Mouse (Mus musculus): ENCODE data around the gene Dnajb8.

Gene Dnajb8

GRCm38 (mm10) chr6:88221968-88222367 is at the start of gene Dnajb8:
Gene Dnajb8, plus strand, starts transcription at chr6:88222268.
- DNase-seq = no peak

GRCm38 (mm10) chr6:88174191-88174590 is 47.9 kb upstream of the Dnajb8 start:
- no peak for DNase-seq

GRCm38 (mm10) chr6:88174676-88175075 is 47.4 kb upstream of the Dnajb8 start:
- no peak for DNase-seq

- no peak for DNase-seq
Observed at GRCm38 (mm10) chr6:88184671-88185070, 37.4 kb upstream of the Dnajb8 start.

- no peak for DNase-seq
Observed at GRCm38 (mm10) chr6:88188148-88188547, 33.9 kb upstream of the Dnajb8 start.

DNA sequence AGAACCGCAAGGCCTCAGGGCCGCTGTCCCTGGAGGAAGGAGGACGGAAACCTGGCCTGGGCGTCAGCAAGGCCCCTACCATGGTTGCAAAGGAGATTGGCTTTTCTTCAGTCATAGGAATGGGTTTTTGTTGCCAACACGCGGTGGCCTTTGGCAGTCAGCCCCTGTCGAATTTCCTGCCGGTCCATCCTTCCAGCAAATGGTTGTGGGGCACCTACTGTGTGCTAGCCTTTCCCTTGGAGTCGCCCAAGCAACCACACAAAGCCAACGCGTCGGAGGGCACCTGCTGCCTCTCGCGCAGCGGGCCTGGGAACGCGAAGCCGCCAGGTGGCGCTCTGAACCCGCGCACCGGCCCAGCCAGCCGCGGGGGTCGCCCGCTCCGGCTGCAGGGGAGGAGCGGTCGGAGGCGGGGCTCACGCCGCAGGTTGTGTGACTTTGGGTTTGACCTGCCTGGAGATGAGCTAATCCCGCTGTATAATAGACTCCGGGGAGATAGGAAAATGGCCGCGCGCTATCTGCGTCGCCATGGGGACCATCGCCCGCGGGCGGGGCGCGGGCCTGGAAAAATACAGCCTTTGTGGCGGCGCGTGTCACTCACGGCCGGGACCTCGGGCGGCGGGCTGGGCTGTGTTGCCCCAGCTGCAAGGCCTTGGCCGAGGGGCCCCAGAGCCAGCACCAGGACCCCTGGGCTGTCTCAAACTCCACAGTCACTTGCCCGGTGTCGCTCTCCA is 32.6 kb upstream of the Dnajb8 start:
- DNase-seq = peak; percentile 86

GRCm38 (mm10) chr6:88190043-88190309 is 32.1 kb upstream of the Dnajb8 start:
- DNase-seq = no peak

GRCm38 (mm10) chr6:88190310-88191023 is 31.6 kb upstream of the Dnajb8 start:
- peak; percentile 67 for DNase-seq

GRCm38 (mm10) chr6:88191024-88191365 is 31.1 kb upstream of the Dnajb8 start:
- DNase-seq = no peak

DNA sequence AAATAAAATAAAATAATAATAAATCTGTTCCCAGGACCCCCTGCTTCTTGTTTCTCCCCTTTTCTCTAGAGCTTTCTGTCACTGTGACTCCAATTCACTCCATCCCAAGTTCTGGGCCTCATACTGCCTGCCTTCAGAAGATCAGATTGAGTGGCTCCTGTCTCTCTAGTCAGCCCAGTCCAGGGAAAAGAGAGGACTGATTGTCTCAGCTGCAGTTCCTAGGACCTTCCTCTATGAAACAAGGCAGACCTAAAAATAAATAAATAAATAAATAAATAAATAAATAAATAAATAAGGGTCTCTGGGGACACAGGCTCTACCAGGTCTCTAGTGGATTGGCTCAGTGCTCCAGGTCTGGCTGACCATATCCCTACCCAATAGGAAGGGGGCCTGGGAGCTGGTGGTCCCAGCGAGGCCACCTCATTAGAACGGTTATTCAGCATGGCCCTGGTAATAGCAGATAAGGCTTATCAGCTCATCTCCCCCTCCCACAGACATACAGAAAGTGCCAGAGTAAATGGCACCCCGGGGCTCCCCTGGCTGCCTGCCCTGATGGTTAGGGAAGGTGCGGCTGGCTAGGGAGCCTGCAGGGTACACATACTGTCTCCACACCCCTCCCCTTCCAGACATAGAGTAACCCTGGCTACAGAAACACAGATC is 30.5 kb upstream of the Dnajb8 start:
- no peak for DNase-seq

DNA sequence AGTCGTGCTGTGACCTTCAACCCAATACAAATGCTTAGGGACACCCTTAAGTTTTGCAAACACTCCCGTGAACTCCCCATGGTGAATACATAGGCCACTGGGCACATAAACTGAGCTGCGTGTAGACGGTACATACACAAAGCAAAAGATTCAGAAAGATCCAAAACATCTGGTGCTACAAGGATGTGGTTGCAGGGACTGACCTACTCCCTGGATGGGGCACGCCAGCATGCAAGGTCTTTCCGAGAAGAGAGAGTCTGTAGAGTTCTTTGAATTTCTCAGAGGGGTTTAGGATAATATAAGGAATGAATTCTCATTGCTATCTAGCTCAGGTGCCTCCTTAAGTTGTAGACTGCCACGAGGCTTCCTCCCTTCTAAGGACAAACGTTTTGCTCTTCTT is 29.3 kb upstream of the Dnajb8 start:
- no peak for DNase-seq

DNA sequence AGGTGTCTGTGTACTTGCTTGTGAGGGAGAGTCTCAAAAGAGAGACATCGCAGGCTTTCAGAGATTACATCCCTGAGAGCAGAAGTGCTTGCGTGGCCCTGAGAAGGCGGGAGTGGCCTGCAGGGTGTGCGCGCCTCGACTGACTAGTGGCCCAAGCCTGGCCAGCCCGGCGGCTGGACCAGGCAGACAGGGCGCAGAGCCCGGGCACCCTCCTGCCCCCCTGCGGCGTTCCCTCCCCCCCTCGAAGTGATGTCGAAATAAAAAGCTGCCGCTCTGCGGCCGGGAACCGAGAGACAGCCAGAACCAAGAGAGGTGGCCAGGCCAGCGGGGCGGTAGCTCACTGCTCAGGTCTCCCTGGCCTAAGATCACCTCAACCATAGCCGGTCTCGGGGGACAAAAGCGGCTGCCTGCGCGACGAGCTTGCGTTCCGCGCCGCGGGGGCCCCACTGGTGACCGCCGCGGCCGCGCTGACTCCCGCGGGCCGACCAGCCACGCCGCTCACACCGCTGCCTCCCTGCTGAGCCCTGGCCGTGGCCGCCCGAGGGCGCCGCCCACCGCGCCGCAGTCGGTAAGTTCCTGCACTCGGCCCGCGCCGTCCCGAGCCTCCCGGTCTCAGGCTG is 28.5 kb upstream of the Dnajb8 start, which contains the start of gene Gata2:
Gene Gata2 (plus strand): TSS at position 459 of the 620 bp plus-strand sequence.
- DNase-seq = peak; percentile 50

DNA sequence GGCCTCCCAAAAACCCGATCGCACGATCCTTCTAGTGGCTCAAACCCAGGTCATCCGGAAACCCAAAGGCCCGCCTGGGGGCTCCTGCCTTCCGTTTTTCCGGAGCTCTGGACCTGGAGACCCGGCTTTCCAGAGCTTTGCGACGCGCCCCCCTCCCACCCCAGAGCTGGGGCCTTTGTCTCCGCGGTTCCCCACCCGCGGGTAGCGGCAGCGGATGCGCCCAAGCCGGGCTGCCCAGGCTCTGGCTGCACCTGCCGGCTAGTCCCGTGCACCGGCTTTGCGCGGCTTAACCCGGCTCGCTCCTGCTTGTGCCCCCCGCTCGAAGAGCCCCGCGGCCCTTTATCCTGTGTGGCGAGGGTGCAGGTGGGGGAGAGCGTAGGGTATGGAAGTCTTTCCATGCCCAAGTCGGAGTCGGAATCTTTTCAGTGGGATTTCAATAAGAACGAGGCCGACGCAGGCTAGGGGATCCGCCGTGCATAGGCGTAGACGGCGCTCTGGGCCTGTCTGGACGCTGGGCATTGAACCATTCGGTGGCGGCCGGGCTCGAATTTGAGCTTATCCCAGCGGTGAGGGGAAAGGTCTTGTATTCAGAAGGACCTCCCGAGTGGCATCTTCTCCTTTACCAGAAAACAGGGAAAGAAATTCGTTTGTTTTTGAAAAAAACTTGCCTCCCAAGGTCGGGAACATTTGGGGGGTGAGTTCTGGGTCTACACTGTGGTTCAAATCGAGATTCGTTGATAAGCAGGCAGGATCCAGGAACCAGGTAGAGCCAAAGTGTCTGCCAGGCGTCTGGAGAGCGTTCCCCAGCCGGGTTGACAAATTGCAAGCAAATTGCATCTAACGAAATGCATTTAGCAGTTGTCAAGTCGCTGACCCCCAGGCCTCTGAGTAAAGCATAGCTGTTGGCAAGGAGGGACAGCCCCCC is 27.8 kb upstream of the Dnajb8 start:
- DNase-seq = no peak

- no peak for DNase-seq
Observed at GRCm38 (mm10) chr6:88194978-88195325, 27.1 kb upstream of the Dnajb8 start.

DNA sequence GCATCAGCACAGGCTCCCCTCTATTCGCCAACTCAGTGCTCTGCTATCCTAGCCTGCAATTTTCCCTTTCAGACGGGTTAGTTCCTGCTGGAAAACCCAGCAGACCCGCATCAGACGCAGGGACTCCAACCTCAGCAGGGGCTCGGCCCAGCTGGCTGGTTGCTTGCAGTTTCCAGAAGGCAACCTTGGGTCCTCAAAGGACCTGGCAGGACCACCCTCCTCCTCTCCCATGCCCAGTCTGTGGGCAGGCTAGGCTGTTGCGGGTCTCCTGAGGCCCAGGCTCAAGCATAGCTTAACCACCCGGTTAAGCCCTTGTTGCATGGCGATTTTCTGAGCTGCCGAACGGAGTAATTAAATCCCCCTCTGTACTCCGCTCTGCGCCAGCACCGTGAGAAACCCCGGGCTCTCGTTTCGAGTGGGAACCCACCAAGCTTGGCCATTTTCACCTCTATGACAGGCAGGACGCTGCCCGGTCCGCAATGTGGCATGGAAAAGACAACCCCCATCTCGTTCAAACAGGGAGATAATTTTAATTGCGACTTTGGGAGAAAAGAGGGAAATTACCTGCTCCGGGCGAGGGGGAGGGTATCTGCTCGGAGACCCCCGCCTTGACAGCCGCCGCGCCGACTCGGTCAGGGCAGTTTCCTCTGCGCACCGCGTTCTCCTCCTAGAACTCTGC is 25.9 kb upstream of the Dnajb8 start:
- no peak for DNase-seq

- no peak for DNase-seq
Observed at GRCm38 (mm10) chr6:88196733-88197312, 25.2 kb upstream of the Dnajb8 start.

- DNase-seq = peak; percentile 75
Observed at GRCm38 (mm10) chr6:88197313-88198069, 24.6 kb upstream of the Dnajb8 start.

GRCm38 (mm10) chr6:88198070-88198940 is 23.8 kb upstream of the Dnajb8 start:
- peak; percentile 90 for DNase-seq

DNA sequence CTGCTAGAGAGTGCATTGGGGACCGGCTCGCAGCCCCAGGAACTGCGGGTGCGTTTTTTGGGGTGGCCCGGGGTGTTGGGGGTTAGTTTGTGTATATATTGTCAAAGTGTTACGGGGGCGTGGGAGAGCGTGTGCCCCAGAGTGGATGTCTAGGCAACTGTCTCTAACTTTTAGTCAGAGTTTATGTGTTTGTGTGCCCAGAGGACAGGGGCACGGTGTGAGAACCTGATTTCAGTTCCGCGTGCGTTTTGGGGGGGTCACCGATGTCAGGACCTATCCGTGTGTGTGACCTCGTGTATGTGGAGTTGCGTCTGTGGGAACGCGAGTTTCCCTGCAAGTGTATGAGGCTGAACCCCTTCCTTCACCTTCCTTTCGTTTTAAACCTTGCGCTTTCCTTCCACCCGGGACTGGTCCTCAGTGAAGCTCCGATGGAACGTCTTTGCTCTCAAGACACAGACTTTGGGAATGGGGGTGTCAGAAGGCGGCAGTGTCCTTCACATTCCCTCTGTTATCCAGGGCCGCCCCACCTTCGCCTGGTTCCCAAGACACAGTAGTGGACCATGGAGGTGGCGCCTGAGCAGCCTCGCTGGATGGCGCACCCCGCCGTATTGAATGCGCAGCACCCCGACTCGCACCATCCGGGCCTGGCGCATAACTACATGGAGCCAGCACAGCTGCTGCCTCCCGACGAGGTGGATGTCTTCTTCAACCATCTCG is 22.9 kb upstream of the Dnajb8 start:
- DNase-seq = no peak
